Mouse (Mus musculus): Measurements from ENCODE around the gene Vac14. TPM values are rescaled to one million over a fixed set of nuclear protein-coding genes. Genes with fewer than 3 reads are reported as not detected.

Gene Vac14
- polyA plus RNA-seq, 1 experiment, result 63.4 TPM

DNA sequence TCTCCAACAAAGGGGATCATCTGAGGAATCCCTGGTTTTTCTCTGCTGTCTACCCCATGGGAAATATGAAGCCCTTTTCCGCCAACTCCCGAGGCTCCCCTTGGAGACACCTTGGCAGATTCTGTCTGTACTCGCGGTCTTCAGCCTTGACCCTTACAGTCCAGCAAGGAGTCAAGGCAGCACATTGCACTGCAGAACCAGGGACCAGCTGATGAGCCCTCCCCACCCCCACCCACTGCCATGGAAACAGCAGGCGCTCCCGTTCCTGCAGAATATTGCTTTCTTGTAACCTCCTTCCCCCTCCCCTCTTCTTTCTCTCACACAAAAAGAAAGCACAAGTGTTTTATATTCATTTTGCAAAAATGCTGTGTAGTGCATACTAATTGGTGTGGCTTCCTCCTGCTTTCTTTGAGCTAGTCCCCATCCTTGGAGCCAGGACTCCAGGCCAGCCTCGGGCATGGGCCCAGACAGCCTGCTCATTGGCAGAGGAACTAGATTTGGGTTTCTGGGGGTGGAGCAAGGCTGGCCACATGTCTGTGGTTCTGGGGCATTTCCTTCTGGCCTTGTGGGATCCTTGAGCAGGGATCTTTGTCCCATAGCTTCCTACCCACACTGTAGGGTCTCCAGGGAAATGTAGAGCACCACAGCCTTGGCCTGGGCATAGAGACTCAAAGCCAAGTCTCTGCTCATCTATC, 46.0 kb downstream of the Vac14 start:
- no peak for TF ChIP-seq GATA1 (IDR thresholded peaks at IDR 0.05; ENCODE audit: low read length)

DNA sequence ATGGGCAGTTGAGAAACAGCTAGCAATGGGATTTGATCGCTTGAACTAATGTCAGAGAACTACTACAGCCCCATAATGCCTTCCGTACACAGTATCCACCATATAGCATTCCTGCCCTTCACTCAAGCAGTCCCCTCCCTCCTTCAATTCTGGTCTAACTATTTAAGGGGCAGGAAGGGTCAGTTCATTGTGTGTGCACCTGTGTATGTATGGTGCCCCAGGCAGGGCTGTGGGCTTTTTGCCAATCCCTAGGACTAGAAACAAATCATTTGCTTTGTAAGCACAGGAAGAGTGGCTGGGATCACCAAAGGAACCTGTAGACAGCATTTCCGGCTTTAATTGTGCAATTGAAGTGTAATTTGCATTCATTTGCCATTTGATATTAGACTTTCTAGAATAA, 46.6 kb downstream of the Vac14 start:
- no peak for TF ChIP-seq GATA1 (IDR thresholded peaks at IDR 0.05; ENCODE audit: low read length)

DNA sequence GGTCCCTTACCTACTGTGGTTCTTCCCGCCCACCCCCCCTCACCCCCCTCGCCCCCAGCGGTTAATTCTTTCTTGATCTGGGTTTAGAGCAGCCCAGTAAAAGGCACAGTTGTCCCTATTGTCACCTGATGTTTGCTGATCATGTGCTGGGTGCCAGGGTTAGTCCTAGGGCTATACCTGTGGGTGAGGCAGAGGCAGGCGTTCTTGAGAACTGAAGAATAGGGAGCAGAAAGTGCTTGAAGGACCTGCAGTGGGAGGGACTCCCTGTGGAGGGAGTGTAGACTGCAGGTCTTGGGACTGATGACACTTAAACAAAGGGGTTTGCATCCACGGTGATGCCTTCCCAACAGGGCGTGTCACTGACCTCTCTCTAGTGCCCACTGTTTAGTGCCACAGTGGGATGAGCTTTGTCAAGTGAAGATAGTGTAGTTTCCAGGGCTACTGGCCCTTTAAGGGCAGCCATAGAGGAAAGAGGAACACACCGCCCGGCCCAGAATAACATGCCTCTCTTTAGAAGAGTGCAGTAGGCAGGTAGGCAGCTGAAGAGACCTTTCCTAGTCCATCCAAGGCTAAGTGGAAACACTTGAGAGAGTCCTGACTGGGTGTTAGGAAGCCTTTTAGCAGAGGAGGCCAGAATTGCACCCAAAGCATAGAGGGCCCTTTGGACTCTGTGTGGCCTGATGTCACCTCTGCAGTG, 51.7 kb downstream of the Vac14 start:
- TF ChIP-seq GATA1 (IDR thresholded peaks at IDR 0.05; ENCODE audit: low read length), result no peak

DNA sequence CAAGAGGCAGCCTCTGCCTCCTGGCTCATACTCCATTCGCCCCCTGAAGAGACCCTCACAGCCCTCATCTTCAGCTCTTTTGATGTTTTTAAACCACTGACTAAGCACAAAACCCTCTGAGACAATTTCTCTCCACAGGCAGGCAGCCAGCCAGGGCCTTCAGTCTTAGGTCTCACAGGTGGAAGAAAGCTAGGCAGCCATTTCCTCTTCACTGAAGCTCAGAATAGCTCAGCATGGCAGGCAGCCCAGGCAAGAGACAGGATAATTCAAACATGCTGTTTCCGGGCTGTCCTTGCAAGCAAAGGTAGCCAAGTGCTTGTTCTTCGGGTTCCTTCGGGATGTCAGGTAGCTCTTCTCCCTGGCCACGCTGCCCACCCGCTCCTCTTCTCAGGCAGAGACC, 52.9 kb downstream of the Vac14 start:
- TF ChIP-seq GATA1 (IDR thresholded peaks at IDR 0.05; ENCODE audit: low read length), result no peak

DNA sequence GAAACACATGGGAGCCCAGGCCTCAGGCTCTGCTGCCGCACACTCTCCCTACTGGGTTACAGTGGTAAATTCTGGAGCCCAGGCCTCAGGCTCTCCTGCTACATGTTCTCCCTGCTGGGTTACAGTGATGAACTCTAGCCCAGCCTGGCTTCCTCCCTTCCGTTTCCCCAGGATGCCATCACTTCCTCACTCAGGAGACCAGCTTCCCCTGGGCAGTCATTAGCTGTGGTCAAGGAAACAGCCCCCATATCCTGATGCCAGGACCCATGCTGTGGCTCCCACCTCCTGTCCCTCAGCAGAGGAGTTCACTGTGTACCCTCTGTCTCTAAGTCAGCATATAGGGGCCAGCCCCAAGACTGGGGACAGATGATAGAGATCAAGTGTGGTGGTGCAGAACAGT, 53.7 kb downstream of the Vac14 start:
- no peak for TF ChIP-seq GATA1 (IDR thresholded peaks at IDR 0.05; ENCODE audit: low read length)

DNA sequence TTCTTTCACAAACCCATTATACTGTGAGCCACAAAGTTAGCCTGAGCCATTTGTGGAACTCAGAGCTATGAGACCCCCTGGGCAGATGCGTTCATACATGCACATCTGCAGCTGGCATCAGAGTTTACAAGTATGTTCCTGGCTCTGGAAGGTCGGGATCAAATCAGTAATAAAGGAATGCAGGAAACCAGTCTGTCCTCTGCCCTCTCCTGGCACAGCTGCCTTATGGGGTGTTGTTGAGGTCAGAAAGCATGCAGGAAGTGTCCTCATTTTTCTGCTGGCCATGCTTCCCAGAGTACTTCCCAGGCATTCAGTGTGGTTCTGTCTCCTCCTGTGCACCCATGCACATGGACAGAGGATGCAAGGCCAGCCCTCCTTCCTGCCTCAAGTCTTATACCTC, 54.8 kb downstream of the Vac14 start:
- TF ChIP-seq GATA1 (IDR thresholded peaks at IDR 0.05; ENCODE audit: low read length), result no peak

DNA sequence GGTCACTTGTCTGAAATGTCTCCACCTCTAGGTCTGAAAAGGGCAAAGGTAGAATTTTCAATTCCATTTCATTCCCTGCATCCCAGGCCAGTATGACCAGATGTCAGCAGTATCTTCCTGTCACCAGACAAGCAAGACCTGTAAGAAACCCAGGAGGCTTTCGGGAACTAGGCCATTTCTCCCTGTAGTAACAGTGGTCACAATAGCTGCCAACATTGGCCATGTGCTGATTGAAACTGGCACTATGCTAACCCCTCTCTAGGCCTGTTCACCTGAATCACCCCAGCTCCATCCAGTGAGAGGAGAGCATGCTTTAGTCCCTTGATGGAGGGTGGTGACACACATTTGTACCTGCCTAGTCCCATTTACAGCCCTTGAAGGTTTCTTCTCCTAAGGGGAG, 56.2 kb downstream of the Vac14 start:
- TF ChIP-seq GATA1 (IDR thresholded peaks at IDR 0.05; ENCODE audit: low read length), result no peak

DNA sequence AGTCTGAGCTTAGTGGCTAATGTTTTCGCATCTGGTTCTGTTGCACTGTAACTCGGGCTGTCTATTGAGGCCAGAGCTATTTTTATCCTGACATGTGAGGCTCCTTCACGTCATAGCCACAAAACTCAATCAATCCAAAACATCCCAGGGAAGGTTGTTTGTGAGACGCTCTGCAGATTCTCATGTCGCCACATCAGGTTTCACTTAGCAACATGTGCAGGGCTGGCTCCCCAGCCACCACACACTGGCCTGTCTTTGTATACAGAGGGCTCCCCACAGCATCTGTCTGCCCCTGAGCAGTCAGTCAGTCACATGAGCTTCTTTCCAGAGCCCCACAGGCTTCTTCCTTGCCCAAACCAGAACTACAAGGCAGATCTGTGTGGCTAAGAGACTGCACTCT, 58.3 kb downstream of the Vac14 start:
- TF ChIP-seq GATA1 (IDR thresholded peaks at IDR 0.05; ENCODE audit: low read length), result no peak

DNA sequence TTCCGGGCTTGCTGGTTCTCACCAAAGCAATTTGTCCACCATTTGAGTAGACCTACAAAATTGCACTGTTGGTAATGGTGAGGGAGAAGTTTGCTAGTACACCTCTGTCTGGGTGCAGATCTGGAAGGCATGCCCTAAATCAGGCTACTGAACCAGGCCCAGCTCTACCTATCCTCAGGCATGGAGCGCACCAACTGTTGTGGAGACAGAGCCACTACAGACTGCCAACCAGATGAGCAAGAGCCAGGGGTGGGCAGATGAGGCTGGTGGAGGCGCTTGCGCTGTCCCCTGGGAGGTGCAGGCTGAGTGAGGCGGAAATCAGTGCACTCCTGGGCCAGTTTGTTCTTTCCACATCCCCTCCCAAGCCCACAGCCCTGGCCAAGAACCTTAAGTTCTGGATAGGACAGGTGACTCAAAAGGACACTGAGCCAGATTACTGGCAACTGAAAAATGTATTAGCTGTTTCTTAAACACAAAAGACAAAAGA, 58.8 kb downstream of the Vac14 start:
- TF ChIP-seq GATA1 (IDR thresholded peaks at IDR 0.05; ENCODE audit: low read length), result no peak

DNA sequence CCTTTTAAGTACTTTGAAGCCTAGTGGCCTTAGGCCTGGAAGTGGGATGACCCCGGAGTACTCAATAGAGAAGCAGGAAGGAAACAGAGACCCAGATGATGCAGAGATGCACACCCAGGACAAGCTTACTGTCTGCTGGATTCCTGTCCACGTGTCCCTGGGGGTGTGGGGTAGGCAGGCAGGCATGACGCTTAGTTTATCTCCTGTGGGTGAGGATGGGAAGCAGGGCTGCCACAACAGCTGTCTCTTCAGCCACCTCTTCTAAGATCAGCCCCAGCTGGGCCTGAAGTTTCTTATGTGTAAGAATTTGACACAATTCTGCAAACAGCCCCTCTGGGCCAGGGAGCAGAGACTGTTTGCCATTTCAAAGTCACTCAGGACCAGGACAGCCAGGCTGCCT, 60.6 kb downstream of the Vac14 start:
- TF ChIP-seq GATA1 (IDR thresholded peaks at IDR 0.05; ENCODE audit: low read length), result no peak

DNA sequence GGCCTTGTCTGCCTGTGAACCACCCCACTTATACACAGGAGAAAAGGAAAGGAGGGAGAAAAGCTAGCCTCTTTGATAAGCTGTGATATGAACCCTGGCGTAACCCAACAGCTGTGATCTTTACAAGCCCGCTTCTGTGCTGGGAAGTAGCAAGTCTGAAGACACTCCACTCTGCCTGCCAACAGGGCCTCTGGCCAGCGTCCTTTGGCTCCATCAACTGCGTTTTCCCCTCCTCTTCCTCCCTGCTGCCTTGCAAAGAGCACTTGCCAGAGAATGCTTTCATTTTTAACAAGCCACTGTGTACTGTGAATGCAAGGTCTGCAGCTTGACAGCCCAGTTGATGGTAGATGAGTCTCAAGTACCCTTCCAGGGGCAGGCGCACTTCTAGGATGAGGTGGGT, 69.3 kb downstream of the Vac14 start:
- no peak for TF ChIP-seq GATA1 (IDR thresholded peaks at IDR 0.05; ENCODE audit: low read length)

DNA sequence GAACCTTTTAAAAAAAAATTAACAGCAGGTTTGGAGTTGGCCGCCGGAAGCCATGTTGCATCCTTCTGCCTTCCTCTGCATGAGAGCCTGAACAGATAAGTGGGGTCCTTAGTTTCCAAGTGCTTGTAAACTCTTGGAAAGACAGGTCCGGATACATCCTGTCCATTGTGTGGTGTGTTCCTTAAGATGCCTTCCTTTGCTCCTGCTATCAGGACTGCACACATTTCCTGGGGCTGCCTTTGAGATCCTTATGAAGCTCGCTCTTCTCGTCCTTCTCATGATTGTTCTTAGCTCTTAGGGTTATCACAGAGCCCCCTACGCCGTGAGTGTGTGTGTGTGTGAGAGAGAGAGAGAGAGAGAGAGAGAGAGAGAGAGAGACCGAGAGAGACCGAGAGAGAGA, 71.6 kb downstream of the Vac14 start:
- no peak for TF ChIP-seq GATA1 (IDR thresholded peaks at IDR 0.05; ENCODE audit: low read length)

DNA sequence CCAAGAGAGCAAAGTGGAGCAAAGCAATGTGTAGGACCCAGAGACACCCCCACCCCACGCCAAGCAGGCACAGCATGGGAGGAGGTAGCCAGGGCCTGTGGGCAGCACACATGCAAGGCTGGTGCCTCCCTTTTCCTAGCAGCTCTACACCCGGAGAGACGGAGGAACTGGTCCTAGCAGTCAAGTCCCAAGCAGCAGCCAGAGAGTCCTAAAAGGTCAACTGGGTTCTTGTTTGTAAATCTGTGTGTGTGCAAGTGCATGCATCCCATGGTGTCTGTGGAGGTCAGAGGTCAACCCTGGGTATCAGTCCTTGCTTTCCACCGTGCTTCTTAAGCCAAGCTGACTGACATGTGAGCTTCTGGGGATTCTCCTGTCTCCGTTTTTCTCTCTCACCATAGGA, 75.8 kb downstream of the Vac14 start:
- no peak for TF ChIP-seq GATA1 (IDR thresholded peaks at IDR 0.05; ENCODE audit: low read length)

DNA sequence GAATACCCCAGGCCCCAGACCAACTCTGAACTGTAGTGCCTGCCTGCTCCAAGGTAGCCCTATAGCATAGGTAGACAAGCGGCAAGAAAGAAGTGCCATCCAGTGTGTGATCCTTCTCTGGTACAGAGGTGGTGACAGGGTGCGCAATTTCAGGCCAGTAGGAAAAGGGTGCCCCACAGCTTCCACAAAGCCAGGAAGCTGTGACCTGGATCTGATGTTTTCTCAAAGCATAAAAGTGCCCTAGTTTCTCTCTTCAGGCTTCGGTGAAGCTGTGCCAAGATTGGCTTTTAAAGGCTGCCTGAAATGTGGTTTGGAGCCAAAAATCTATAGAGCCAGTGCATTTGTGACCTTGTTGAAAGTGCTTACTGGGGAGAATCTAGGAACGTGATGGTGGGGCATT, 76.4 kb downstream of the Vac14 start:
- TF ChIP-seq GATA1 (IDR thresholded peaks at IDR 0.05; ENCODE audit: low read length), result no peak

DNA sequence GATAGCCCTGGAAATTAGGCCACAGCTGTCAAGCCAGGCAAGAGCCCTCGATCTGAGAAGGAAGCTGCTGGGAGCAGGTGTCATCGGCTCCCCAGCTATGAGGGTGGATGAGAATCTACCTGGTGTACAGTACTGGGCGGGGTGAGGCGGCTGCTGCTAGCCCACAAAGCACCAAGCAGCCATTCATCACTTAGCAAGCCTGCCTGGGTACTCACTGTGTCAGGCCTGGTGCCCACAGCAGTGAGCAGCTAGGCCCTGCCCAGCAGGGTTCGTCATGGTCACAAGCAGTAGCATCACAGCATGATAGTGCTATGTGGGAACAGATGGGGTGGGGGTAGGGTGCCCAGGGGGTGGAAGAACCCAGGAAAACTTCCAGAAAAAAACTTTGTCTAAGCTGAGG, 77.0 kb downstream of the Vac14 start:
- TF ChIP-seq GATA1 (IDR thresholded peaks at IDR 0.05; ENCODE audit: low read length), result no peak

DNA sequence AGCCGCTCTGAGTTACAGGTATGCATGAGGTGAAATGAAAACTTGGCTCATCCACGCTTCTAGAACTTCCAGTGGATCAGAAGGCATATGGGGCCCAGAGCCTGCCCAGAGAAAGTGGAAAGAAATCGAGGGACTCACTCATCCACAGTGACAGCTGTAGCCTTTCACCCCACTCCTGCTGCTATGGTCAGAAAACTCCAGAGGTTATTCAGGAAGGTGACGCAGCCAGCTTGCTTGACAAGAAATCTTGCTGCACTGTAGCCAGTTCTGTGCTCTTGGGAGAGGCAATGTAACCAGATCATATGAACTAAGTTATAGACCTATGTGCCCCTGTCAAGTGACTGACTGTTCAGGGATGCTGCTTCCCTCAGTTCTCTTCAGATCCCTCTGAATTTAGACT, 77.7 kb downstream of the Vac14 start:
- TF ChIP-seq GATA1 (IDR thresholded peaks at IDR 0.05; ENCODE audit: low read length), result no peak

DNA sequence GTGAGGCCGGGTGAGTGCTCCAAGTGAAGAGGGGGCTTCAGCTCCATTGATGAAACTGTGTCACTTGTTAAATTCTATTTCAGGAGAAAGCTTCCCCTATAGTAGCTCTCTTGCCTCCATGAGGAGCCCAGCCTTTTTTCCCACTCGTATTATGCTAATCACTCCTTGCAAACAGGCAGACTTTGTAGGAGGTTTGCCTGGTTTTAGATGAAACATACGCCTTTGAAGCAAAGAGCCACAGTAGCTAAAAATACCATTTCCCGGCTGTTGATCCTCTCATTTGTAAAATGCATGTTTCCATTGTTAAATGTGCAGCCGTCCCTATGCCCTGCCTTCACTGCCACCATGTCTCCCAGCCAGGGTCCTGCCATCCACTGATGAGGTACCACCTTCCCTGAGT, 79.2 kb downstream of the Vac14 start:
- TF ChIP-seq GATA1 (IDR thresholded peaks at IDR 0.05; ENCODE audit: low read length), result no peak

All from G1E-ER4 (cell line).